Mouse (Mus musculus) limb, embryonic 11.5 days (tissue): ENCODE data around the gene Hoxc5. TPM values are rescaled to one million over a fixed set of nuclear protein-coding genes. Genes with fewer than 3 reads are reported as not detected.
A peak's percentile ranks its signal among the peaks of the same experiment; 100 is the strongest.

ENCODE experiments used
- ATAC-seq: fragments of 200-750 bp; cut with Nextera tagmentation; 2 replicates; pipeline ENCODE4 v1.8.0; 2017; ENCODE audit warnings: low read depth; ENCODE audit not compliant: insufficient number of reproducible peaks, low FRiP score, low TSS enrichment
- DNase-seq: peaks from one replicate; pipeline ENCODE4 v3.0.0-alpha.2; 2015; ENCODE audit warnings: low spot score
- H3K27ac ChIP-seq: fragments of 300-500 bp; sonication (generic); replicated peaks from 2 replicates; pipeline ENCODE4 v1.5.1; 2014; ENCODE audit warnings: low read depth, mild to moderate bottlenecking, low read length
- H3K27me3 ChIP-seq: fragments of 300-500 bp; sonication (generic); 2 replicates; pipeline ENCODE4 v1.6.1; 2014; ENCODE audit warnings: mild to moderate bottlenecking, low read length, mixed read lengths; ENCODE audit not compliant: control insufficient read depth, insufficient read depth
- H3K36me3 ChIP-seq: fragments of 300-500 bp; sonication (generic); 2 replicates; pipeline ENCODE4 v1.6.1; 2014; ENCODE audit warnings: mild to moderate bottlenecking, low read length, moderate library complexity, mixed read lengths; ENCODE audit not compliant: control insufficient read depth, insufficient read depth
- H3K4me1 ChIP-seq: fragments of 300-500 bp; sonication (generic); 2 replicates; pipeline ENCODE4 v1.6.1; 2014; ENCODE audit warnings: low read length, mixed read lengths; ENCODE audit not compliant: control insufficient read depth, insufficient read depth
- H3K4me2 ChIP-seq: fragments of 300-500 bp; sonication (generic); 2 replicates; pipeline ENCODE4 v1.6.1; 2014; ENCODE audit warnings: low read depth, mild to moderate bottlenecking, moderate library complexity; ENCODE audit not compliant: severe bottlenecking
- H3K4me3 ChIP-seq: fragments of 300-500 bp; sonication (generic); 2 replicates; pipeline ENCODE4 v1.5.1; 2014; ENCODE audit warnings: low read depth, low read length
- H3K9ac ChIP-seq: fragments of 300-500 bp; sonication (generic); 2 replicates; pipeline ENCODE4 v1.6.1; 2014; ENCODE audit warnings: mild to moderate bottlenecking, low read length
- H3K9me3 ChIP-seq: fragments of 300-500 bp; sonication (generic); 2 replicates; pipeline ENCODE4 v1.6.1; 2016; ENCODE audit warnings: low read length; ENCODE audit not compliant: control insufficient read depth
- WGBS: fragments of 180-500 bp; shearing (Covaris S2); extraction: QIAGEN DNeasy Blood & Tissue Kit; methylation state at CpG from one replicate; pipeline ENCODE4 v1.1.7; 2014; 5-methylcytosine and 5-hydroxymethylcytosine counted together
- polyA plus RNA-seq: library from polyadenylated mRNA; unstranded; fragments of >200 nt; fragmentation: Nextera tagmentation; extraction: Ambion mirVana; gene quantifications from 2 replicates; pipeline ENCODE4 v1.2.1, GENCODE M21; 2014

Gene Hoxc5
- polyA plus RNA-seq, 1 experiment from 2014 or later: 8.3 TPM

GRCm38 (mm10) chr15:102984521-102984920 is 17.3 kb downstream of the Hoxc5 start:
- no peak overlapping the region for H3K4me2 ChIP-seq
- WGBS: 4% methylated on average over 10 of the region's 10 CpGs
- peaks cover 69% of the 10 kb centered on the region for H3K27me3 ChIP-seq
- H3K27ac ChIP-seq: no peak overlapping the region
- no peaks in the 10 kb centered on the region for H3K36me3 ChIP-seq
- no peak for DNase-seq
- H3K4me3 ChIP-seq: no peak overlapping the region
- ATAC-seq: no peak
- H3K9me3 ChIP-seq: no peaks in the 10 kb centered on the region
- no peak overlapping the region for H3K9ac ChIP-seq
- peaks cover 40% of the 10 kb centered on the region for H3K4me1 ChIP-seq

- Histone ChIP-seq H3K9me3 (no peaks in the 10 kb centered on the region), H3K36me3 (no peaks in the 10 kb centered on the region), H3K4me1 (peaks cover 38% of the 10 kb centered on the region), H3K9ac (no peak overlapping the region), H3K27ac (no peak overlapping the region), H3K4me3 (0 out of 2 replicates have a peak overlapping the region, but pooled peaks have one; percentile 3), H3K27me3 (peaks cover 69% of the 10 kb centered on the region), H3K4me2 (0 out of 2 replicates have a peak overlapping the region, but pooled peaks have one; percentile 3)
- WGBS: 9% methylated on average over 3 of the region's 3 CpGs
- no peak for ATAC-seq
- DNase-seq: no peak
Measured at GRCm38 (mm10) chr15:102984925-102985324, 17.7 kb downstream of the Hoxc5 start.

- ATAC-seq (0 out of 2 replicates have a peak, but pooled peaks have one; percentile 20), DNase-seq (peak; percentile 100)
- H3K9me3 ChIP-seq: no peaks in the 10 kb centered on the region
- 3% methylated on average over 21 of the region's 21 CpGs for WGBS
- H3K36me3 ChIP-seq: no peaks in the 10 kb centered on the region
- peaks cover 36% of the 10 kb centered on the region for H3K4me1 ChIP-seq
- no peak overlapping the region for H3K4me2 ChIP-seq
- peaks cover 74% of the 10 kb centered on the region for H3K27me3 ChIP-seq
- no peak overlapping the region; the same call in 1 of the 2 replicates for H3K27ac ChIP-seq
- no peak overlapping the region for H3K4me3 ChIP-seq
- no peak overlapping the region for H3K9ac ChIP-seq
Measured at GRCm38 (mm10) chr15:102987124-102987833, 20.0 kb downstream of the Hoxc5 start.

- Histone ChIP-seq H3K27ac (no peak overlapping the region), H3K4me3 (no peak overlapping the region), H3K9ac (no peak overlapping the region), H3K9me3 (no peaks in the 10 kb centered on the region), H3K4me2 (no peak overlapping the region), H3K27me3 (peaks cover 75% of the 10 kb centered on the region), H3K36me3 (no peaks in the 10 kb centered on the region), H3K4me1 (peaks cover 30% of the 10 kb centered on the region)
- ATAC-seq: no peak
- 17% methylated on average over 5 of the region's 5 CpGs for WGBS
- DNase-seq: no peak
Measured at GRCm38 (mm10) chr15:102988078-102988477, 20.8 kb downstream of the Hoxc5 start.

- H3K27me3 ChIP-seq: peaks cover 84% of the 10 kb centered on the region
- WGBS: under 1% methylated on average over 57 of the region's 69 CpGs
- peaks cover 18% of the 10 kb centered on the region for H3K4me1 ChIP-seq
- H3K4me3 ChIP-seq: peak within 1 kb of the TSS; percentile 29
- H3K27ac ChIP-seq: no peak within 1 kb of the TSS
- H3K4me2 ChIP-seq: peak within 1 kb of the TSS; percentile 61
- no peaks in the 10 kb centered on the region for H3K9me3 ChIP-seq
- peak; percentile 75 for DNase-seq
- ATAC-seq: no peak
- H3K36me3 ChIP-seq: no peaks in the 10 kb centered on the region
- peak within 1 kb of the TSS; percentile 57 for H3K9ac ChIP-seq
Measured at GRCm38 (mm10) chr15:102990461-102991397, 23.5 kb downstream of the Hoxc5 start, which contains the start of gene Hoxc8. TSS of gene Hoxc8 (plus strand) at chr15:102990607.

GRCm38 (mm10) chr15:102991782-102992181 is 24.5 kb downstream of the Hoxc5 start:
- Histone ChIP-seq H3K9me3 (no peaks in the 10 kb centered on the region), H3K4me3 (no peak overlapping the region), H3K27ac (no peak overlapping the region), H3K9ac (no peak overlapping the region), H3K36me3 (no peaks in the 10 kb centered on the region), H3K4me2 (peak overlapping the region; percentile 19; the same call in 1 of the 2 replicates), H3K27me3 (peaks cover 83% of the 10 kb centered on the region), H3K4me1 (peaks cover 27% of the 10 kb centered on the region)
- no peak for DNase-seq
- ATAC-seq: no peak
- 2% methylated on average over 7 of the region's 7 CpGs for WGBS

GRCm38 (mm10) chr15:102992206-102992605 is 25.0 kb downstream of the Hoxc5 start:
- Histone ChIP-seq H3K9ac (no peak overlapping the region), H3K9me3 (no peaks in the 10 kb centered on the region), H3K4me3 (no peak overlapping the region), H3K36me3 (no peaks in the 10 kb centered on the region), H3K4me1 (peaks cover 27% of the 10 kb centered on the region), H3K27me3 (peaks cover 80% of the 10 kb centered on the region), H3K27ac (no peak overlapping the region), H3K4me2 (peak overlapping the region; percentile 19; the same call in 1 of the 2 replicates)
- DNase-seq (no peak), ATAC-seq (no peak)
- WGBS: 2% methylated on average over 11 of the region's 11 CpGs

- H3K4me3 ChIP-seq: no peak overlapping the region
- no peak for DNase-seq
- H3K27me3 ChIP-seq: peaks cover 81% of the 10 kb centered on the region
- no peak overlapping the region for H3K27ac ChIP-seq
- peaks cover 34% of the 10 kb centered on the region for H3K4me1 ChIP-seq
- H3K9ac ChIP-seq: no peak overlapping the region
- no peak for ATAC-seq
- WGBS: 0% methylated on average over 3 of the region's 3 CpGs
- no peaks in the 10 kb centered on the region for H3K9me3 ChIP-seq
- no peak overlapping the region for H3K4me2 ChIP-seq
- no peaks in the 10 kb centered on the region for H3K36me3 ChIP-seq
Measured at GRCm38 (mm10) chr15:102992863-102993262, 25.6 kb downstream of the Hoxc5 start.
